Mouse (Mus musculus) embryonic fibroblast, embryonic 13.5 days (primary cell): ENCODE data around the gene Parm1.

ENCODE experiments used
- CTCF ChIP-seq: IDR thresholded peaks from 2 replicates; pipeline ENCODE4 v1.5.1; 2011; ENCODE audit warnings: mild to moderate bottlenecking, control low read depth, low read length, moderate library complexity, borderline replicate concordance; ENCODE audit not compliant: insufficient read depth
- POLR2A ChIP-seq: IDR thresholded peaks from 2 replicates; pipeline ENCODE4 v1.6.1; 2011; ENCODE audit warnings: low read depth, mild to moderate bottlenecking, control low read depth, low read length, moderate library complexity

DNA sequence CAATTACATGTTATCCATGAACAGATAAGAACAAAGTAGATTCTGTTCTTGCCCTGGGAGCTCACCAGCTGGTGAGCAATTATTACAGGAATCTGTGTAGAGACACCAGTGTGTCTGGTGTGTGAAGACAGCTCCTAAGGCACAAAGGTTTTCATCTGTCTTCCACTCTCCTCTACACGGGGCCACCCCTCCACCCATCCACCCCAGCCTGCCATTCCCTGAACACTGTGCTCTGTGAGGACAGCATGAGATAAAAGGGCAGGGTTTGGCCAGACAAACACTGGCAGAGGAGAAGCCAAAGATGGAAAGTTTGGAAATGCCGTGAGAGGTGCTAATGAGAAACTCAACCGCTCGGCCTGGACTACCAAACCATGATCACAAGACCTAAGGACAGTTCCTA, 151.8 kb downstream of the Parm1 start:
- TF ChIP-seq CTCF (no peak), POLR2A (no peak)
